Mouse (Mus musculus): ENCODE results near the gene Rufy1.

Rufy1 gene

GRCm38 (mm10) chr11:50430277-50431133 lies at the start of gene Rufy1:
Rufy1 (minus strand) TSS chr11:50431125.
- in situ Hi-C loops (cut with MboI; ENCODE audit: unreplicated experiment in 2 of 2), result loop anchor here (10.0 to 25.0 kb wide), 4 partner anchors 446 to 1104 kb away; partner anchors contain the start of genes BC049762 (in 2 of the 2) and Clk4 (in 2 of the 2)

- in situ Hi-C loops (cut with MboI; ENCODE audit: unreplicated experiment in 2 of 2), result no loop called here
These were observed 47.1 kb upstream of the Rufy1 start for GRCm38 (mm10) chr11:50478072-50478471.

DNA sequence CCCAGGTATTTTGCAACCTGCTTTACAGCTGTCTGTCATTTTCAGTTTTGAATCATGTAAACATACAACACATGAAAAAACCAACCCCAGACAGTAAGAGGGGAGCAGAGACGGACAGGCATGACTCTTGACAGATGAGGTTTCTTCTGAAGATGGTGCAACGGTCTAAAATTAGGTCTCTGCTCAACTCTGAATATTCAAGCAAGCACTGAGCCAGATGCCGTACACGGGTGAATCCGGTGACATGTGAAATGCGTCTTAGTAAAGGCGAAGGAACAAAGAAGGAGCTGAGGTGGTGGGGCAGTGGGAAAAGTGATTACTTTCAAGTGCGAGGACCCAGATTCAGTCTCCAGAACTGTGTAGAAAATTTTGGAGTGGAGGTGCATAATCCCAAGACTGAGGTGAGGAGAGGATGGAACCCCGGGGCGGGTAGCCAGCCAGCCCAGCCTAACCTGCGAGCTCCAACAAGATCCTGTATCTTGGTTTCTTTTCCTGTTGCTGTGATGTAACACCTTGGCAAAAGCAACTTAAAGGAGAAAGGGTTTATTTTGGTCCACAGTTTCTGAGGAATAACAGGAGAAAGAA lies 46.7 kb upstream of the Rufy1 start:
- in situ Hi-C loops (cut with MboI; ENCODE audit: unreplicated experiment in 2 of 2), result no loop called here

GRCm38 (mm10) chr11:50476971-50477370 lies 46.0 kb upstream of the Rufy1 start:
- in situ Hi-C loops (cut with MboI; ENCODE audit: unreplicated experiment in 2 of 2), result no loop called here

- in situ Hi-C loops (cut with MboI; ENCODE audit: unreplicated experiment in 2 of 2), result no loop called here
These were observed 43.0 kb upstream of the Rufy1 start for GRCm38 (mm10) chr11:50473933-50474332.

- in situ Hi-C loops (cut with MboI; ENCODE audit: unreplicated experiment in 2 of 2), result no loop called here
These were observed 41.4 kb upstream of the Rufy1 start for GRCm38 (mm10) chr11:50472161-50472939.

DNA sequence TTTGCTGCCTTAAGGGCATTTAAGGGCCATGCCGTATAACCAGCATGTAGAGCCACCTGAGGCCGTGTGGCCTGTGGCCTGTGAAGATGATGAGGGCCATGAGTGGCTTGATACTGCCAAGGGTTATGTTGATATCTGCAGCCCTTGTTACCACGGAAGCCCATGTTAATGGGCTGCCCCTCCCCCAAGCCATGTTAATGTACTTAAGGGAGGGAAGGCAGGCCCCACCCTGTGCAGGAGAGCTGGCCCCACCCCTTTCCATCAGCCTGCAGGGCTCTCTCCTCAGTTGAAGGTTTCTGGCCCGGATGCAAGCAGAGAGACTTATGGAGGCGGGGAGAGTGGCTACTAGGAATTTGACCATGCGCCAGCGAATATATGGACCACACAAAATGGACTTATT lies 30.6 kb upstream of the Rufy1 start:
- in situ Hi-C loops (cut with MboI; ENCODE audit: unreplicated experiment in 2 of 2), result no loop called here

DNA sequence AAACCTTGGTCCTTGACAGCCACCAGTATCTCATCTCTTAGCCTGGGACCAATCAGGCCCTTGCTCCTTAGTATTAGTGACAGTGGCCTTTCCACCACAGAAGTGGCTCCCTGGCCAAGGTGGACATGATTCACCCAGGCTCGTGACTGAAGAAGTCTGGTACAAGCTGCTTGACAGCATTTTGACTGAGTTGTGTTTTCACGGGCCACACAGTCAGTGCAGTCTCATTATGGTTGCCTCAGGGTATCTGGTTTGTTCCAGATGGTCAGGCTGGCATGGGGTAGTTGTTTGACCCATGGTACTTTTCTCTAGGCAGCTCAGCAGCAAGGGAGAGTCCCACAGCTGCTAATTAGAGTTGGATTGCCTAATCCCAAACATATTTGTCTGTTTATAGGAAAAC lies 28.3 kb upstream of the Rufy1 start:
- in situ Hi-C loops (cut with MboI; ENCODE audit: unreplicated experiment in 2 of 2), result loop anchor here in 1 of 2 experiments (10.0 kb wide), 1 partner anchor 316 kb away; no protein-coding TSS in a partner anchor

- in situ Hi-C loops (cut with MboI; ENCODE audit: unreplicated experiment in 2 of 2), result loop anchor here in 1 of 2 experiments (10.0 kb wide), 1 partner anchor 317 kb away; no protein-coding TSS in a partner anchor
These were observed 26.4 kb upstream of the Rufy1 start for GRCm38 (mm10) chr11:50457111-50457911.

DNA sequence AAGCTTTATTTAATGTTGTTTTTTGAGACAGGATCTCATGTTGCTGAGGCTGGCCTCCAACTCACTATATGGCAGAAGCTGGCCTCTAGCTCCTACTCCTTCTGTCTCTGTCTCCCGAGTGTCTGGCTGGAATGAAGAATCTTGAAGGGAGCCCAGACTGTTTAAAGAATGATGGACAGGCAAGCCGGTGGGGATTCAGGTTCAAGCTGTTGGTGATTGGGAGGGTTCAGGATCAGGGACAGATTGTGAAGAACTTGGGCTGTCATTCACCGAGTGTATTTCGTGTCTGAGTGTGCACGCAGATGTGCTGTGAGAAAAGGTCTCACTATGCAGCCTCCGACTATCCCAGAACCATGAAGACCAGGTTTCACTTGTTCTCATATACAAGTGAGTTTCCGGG lies 25.5 kb upstream of the Rufy1 start:
- in situ Hi-C loops (cut with MboI; ENCODE audit: unreplicated experiment in 2 of 2), result loop anchor here in 1 of 2 experiments (10.0 kb wide), 1 partner anchor 318 kb away; no protein-coding TSS in a partner anchor

DNA sequence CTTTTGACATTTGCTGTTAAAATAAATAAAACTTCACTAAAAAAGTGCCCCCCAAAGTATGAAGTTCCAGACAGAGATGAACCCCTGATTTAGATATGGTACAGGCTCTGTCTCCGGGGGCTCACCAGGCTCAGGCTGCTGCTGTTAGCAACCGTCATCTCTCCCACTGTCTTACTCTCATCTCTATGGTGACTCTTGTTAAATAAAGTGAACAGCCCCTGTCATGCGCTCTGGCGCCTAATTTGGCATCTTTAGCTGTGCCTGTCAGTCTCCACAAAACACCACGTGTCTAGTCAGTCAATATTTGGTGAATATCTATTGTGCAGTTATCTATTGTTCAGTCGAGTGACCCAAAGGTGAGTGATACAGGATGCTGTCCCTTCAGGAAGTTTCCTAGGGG lies 24.0 kb upstream of the Rufy1 start:
- in situ Hi-C loops (cut with MboI; ENCODE audit: unreplicated experiment in 2 of 2), result loop anchor here in 1 of 2 experiments (10.0 kb wide), 1 partner anchor 320 kb away; no protein-coding TSS in a partner anchor

DNA sequence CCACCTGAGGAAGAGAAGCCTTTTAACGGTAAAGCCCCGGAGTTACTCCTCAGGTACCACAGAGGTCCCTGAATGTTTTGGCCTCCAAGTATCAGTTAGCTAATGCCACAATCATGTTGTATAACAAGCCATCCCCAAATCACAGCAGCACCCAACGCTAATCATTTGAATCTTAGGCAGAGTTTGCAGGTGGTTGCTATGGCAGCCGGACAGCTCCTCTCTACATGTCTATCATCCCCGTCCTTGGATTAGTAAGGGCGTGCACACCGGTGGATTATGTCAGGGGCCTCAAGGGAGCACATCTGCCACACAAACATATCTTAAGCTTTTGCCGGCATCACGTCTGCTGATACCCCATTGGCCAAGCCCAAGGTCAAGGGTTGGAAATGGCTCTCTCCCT lies 19.3 kb upstream of the Rufy1 start:
- in situ Hi-C loops (cut with MboI; ENCODE audit: unreplicated experiment in 2 of 2), result loop anchor here in 1 of 2 experiments (10.0 kb wide), 1 partner anchor 325 kb away; no protein-coding TSS in a partner anchor

- in situ Hi-C loops (cut with MboI; ENCODE audit: unreplicated experiment in 2 of 2), result loop anchor here (10.0 to 25.0 kb wide), 4 partner anchors 317 to 1087 kb away; partner anchors contain the start of genes BC049762 (in 1 of the 2) and Clk4 (in 1 of the 2)
These were observed 17.2 kb upstream of the Rufy1 start for GRCm38 (mm10) chr11:50448163-50448562.

DNA sequence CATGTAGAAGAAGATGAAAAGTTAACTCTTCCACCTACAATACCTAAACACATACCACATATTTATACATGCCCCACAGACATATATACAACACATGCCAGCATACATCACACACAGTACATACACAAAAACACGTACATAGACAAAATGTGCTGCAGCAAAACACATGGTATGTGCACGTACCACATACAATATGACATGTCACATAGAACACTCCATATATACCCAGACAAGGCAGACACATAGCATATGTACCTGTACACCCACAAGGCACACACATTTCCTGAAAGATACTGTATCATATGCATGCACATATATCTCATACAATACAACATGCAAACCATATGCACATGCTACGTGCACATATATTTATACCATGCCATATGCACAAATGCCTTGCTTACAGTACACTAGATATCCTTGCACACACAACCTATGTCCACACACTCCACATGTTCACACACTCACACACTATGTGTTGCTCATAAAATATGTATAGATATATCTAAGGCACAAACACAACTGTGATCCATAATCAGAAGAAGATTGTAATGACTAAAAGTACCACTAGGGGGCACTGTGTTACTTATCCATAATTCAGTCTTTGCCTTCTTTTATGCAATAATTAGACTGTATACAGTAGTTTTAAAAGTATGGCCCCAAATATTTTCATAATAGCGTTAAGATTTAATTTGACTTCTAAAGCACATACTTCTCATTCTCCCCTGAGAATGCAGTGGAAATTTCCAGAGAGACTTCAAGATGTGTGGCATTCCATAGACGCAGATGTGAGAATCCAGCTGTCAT lies 12.5 kb upstream of the Rufy1 start:
- in situ Hi-C loops (cut with MboI; ENCODE audit: unreplicated experiment in 2 of 2), result loop anchor here (10.0 to 25.0 kb wide), 4 partner anchors 321 to 1091 kb away; partner anchors contain the start of genes BC049762 (in 1 of the 2) and Clk4 (in 1 of the 2)

- in situ Hi-C loops (cut with MboI; ENCODE audit: unreplicated experiment in 2 of 2), result loop anchor here (10.0 to 25.0 kb wide), 4 partner anchors 323 to 1093 kb away; partner anchors contain the start of genes BC049762 (in 1 of the 2) and Clk4 (in 1 of the 2)
These were observed 10.7 kb upstream of the Rufy1 start for GRCm38 (mm10) chr11:50441637-50442036.

- in situ Hi-C loops (cut with MboI; ENCODE audit: unreplicated experiment in 2 of 2), result loop anchor here (10.0 to 25.0 kb wide), 4 partner anchors 324 to 1094 kb away; partner anchors contain the start of genes BC049762 (in 1 of the 2) and Clk4 (in 1 of the 2)
These were observed 9.8 kb upstream of the Rufy1 start for GRCm38 (mm10) chr11:50440691-50441090.

- in situ Hi-C loops (cut with MboI; ENCODE audit: unreplicated experiment in 2 of 2), result loop anchor here (10.0 to 25.0 kb wide), 6 partner anchors 325 to 1095 kb away; partner anchors contain the start of genes BC049762 (in 2 of the 2) and Clk4 (in 2 of the 2)
These were observed 8.9 kb upstream of the Rufy1 start for GRCm38 (mm10) chr11:50439857-50440256.

DNA sequence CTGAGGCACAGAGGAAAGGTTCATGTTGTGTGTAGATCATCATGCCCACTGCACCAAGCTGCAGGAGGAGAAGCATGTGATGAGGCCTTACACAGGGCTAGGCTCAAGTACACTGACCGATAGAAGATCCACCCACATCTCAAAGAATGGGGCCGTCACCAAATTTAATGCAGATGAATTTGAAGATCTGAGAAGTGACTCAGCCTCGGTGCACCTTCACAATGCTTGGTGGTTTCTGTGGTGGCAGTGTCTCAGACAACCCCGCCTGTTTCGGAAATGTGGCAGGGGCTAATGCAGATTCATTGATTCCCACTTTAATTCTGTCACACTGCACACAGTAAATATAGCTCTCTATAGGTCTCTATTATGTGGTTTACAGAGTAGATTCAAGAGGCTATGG lies 2.0 kb upstream of the Rufy1 start:
- in situ Hi-C loops (cut with MboI; ENCODE audit: unreplicated experiment in 2 of 2), result loop anchor here (10.0 to 25.0 kb wide), 4 partner anchors 448 to 1102 kb away; partner anchors contain the start of genes BC049762 (in 2 of the 2) and Clk4 (in 2 of the 2)

All from v-Abl transformed pro-B cells (cell line).